Mouse (Mus musculus) testis, postnatal 14 days (tissue): Measurements from ENCODE around the gene Rpa2.
"Not testable (repeated sequence)": the region's sequence is repeated elsewhere in the genome, so short reads cannot be mapped to it uniquely, and the experiment has no call there.

Source experiments
- DNase-seq: peaks from one replicate; pipeline ENCODE4 v3.0.0; 2021; ENCODE audit warnings: low spot score

Rpa2 gene

GRCm38 (mm10) chr4:132767914-132768876 is at the start of gene Rpa2:
TSS of gene Rpa2 (plus strand) at chr4:132768332.
- DNase-seq = peak; percentile 98

DNA sequence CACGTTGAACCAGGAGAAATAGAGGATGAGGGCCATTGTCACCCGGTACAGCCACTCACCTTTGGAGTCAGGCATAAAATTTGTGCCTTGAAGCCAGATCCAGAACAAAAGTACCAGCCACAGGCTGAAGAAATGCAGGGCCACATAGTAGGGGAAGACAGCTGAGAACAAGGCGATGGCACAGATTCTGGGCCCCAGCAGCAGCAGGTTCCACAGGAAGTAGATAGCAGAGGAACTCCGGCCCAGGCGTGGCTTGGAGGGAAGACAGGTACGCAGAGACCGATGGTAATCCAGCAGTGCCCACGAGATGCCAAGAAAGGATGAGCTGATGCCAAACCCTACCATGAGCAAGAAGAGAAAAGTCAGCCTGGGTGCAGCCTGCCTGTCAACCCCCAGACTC is 39.9 kb upstream of the Rpa2 start:
- no peak for DNase-seq

GRCm38 (mm10) chr4:132731616-132732015 is 36.5 kb upstream of the Rpa2 start:
- no peak for DNase-seq

GRCm38 (mm10) chr4:132732148-132732684 is 35.9 kb upstream of the Rpa2 start, which contains the start of gene Xkr8:
TSS of gene Xkr8 (minus strand) at chr4:132732546.
- DNase-seq = peak; percentile 90

- DNase-seq = no peak
Measured at GRCm38 (mm10) chr4:132733071-132733770, 34.9 kb upstream of the Rpa2 start.

DNA sequence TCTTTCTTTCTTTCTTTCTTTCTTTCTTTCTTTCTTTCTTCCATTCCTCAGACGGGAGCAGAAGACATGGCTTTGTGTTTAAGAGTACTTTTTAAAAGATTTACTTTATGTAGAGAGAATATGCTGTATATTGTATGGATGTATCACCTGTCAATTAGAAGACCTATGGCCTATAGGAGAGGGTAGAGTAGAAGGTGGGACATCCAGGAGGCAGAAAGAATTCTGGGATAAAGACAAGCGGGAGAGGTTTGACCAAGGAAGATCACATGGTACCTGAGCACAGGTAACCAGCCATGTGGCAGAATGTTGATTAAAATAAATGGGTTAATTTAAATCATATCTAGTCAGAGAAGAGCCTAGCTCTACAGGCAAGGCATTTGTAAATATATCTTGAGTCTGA is 33.4 kb upstream of the Rpa2 start:
- no peak for DNase-seq

DNA sequence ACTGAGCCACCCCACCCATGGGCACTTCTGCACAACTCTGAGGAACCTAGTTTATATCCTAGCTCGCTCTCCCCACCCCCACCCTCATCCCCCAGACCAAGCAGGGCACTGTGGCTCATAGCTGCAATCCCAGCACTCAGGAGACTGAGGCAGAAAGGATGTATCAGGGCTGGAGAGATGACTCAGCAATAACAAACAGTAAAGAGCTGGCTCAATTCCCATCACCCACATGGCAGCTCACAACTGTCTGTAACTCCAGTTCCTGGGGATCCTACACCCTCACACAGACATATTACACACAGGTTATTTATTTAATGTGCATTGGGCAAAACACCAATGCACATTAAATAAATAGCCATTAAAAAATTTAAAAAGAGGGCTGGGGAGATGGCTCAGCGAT is 32.7 kb upstream of the Rpa2 start:
- no peak for DNase-seq

GRCm38 (mm10) chr4:132735894-132736293 is 32.2 kb upstream of the Rpa2 start:
- DNase-seq = no peak

DNA sequence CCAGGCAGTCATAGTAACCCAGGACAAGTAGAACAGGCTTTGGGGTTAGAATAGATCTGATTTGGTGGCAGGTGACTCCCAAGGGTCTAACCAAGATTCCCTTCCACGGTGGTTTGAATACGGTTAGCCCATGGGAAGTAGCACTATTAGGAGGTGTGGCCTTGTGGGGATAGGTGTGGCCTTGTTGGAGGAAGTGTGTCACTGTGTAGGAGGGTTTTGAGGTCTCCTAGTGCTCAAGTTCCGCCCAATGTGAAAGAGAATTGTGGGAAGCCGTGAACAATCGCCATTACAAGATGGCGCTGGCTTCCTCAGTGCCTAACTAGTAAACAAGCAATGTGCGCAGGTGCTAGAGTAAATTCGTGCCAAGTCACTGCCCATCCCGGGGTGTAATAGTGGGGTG is 31.0 kb upstream of the Rpa2 start:
- not testable (repeated sequence) for DNase-seq

GRCm38 (mm10) chr4:132741491-132741890 is 26.6 kb upstream of the Rpa2 start:
- DNase-seq = no peak

- DNase-seq = peak; percentile 78
Measured at GRCm38 (mm10) chr4:132743992-132744911, 23.9 kb upstream of the Rpa2 start.

- DNase-seq = no peak
Measured at GRCm38 (mm10) chr4:132746911-132747517, 21.1 kb upstream of the Rpa2 start.

- DNase-seq = no peak
Measured at GRCm38 (mm10) chr4:132747664-132748259, 20.4 kb upstream of the Rpa2 start.

DNA sequence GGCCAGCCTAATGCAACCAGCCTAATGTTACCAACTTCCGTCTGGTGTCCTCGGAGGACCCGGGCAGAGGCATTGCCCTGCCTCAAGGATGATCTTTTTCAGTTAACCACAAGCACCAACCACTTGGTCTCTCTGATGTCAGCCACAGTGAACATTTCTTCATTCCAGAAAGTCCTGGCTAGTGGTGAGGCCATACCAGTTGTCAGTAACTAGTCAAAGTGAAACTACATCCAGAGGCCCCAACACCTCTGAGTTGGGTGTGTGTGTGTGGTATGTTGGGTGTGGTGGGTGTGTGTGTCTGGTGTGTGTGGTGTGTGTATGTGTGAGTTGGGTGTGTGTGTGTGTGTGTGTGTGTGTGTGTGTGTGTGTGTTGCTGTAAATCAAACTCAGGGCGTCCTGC is 19.4 kb upstream of the Rpa2 start:
- no peak for DNase-seq

GRCm38 (mm10) chr4:132749258-132749982 is 18.7 kb upstream of the Rpa2 start:
- DNase-seq = no peak

DNA sequence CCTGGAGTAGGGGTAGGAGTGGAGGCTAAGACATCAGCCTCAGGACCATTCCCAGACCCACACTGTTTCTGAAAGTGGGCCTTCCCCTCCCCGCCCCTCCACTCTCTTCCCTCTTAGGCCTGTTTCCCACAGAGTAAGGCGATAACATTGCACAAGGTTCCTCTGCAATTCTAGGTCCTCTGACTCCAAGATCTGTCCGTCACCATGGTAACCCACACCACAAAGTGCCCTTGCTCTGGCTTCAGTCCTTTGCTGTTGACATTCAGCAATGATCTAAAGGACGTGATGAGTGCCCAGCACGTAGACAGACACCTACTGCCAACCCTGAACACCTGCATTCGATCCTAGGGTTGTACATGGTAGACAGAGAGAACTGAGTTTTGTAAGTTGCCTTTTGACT is 15.1 kb upstream of the Rpa2 start:
- DNase-seq = no peak

GRCm38 (mm10) chr4:132756974-132757373 is 11.2 kb upstream of the Rpa2 start, which contains the start of gene Smpdl3b:
TSS of gene Smpdl3b (minus strand) at chr4:132757252.
- peak; percentile 81 for DNase-seq

GRCm38 (mm10) chr4:132757633-132758351 is 10.3 kb upstream of the Rpa2 start:
- no peak for DNase-seq

DNA sequence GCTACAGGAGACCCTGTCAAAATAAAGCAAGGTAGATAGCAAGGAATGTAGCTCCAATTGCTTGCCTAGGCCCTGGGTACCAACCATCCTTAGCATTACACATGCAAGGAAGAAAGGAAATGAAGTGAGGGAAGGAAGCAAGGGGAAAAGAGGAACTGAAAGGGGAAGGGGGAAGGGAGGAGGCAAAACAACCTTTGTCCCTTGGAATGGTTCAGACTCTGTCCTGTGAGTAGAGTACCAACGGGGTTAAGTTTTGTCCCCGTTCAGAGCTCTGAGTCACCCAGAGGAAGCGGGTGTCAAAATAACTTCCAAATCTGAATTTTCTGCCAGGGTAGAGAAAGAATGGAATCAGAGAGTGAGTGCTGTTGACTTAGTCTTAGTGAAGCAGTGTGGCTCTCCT is 7.8 kb upstream of the Rpa2 start:
- no peak for DNase-seq
